ENCODE assay signal across 25 mouse cellular contexts in genomic region chr10:19627748-19628147, GRCm38 (mm10). TPM values are rescaled to one million over a fixed set of nuclear protein-coding genes. Genes with fewer than 3 reads are reported as not detected.
A peak's percentile ranks its signal among the peaks of the same experiment; 100 is the strongest.
DNase-seq lines count a peak whose midpoint lies in the region; ATAC-seq and TF ChIP-seq lines count a peak whose summit lies in the region.
"Had no signal": no experiment of that assay in that cellular context is flagged by ENCODE, and none has a peak within 500 bp of the region (broad histone marks: within the 10 kb centered on the region; RNA-seq: fewer than 3 reads in every experiment).

No protein-coding gene starts in this region.

- TF ChIP-seq CTCF in liver, postnatal 0 days (IDR thresholded peaks at IDR 0.05; ENCODE audit: low read depth): no peak
- no peak for TF ChIP-seq CTCF in stomach, postnatal 0 days (IDR thresholded peaks at IDR 0.05; ENCODE audit: low read depth)

- H3K27ac ChIP-seq in liver, postnatal 0 days (ENCODE audit: low read depth): no peak overlapping the region
- no peak overlapping the region for H3K27ac ChIP-seq in liver, embryonic 12.5 days
- no peak overlapping the region for H3K27ac ChIP-seq in stomach, postnatal 0 days (replicated peaks)
- H3K27ac ChIP-seq: forebrain, embryonic 12.5 days; hindbrain, embryonic 14.5 days; kidney, postnatal 0 days; layer of hippocampus, adult 2 months; limb, embryonic 12.5 days; liver, embryonic 14.5 days; midbrain, embryonic 13.5 days had no signal

- peak; percentile 96 for DNase-seq in heart, adult 11 months
- DNase-seq in heart, postnatal 4 days: no peak
- DNase-seq in liver, postnatal 0 days: no peak
- peak; percentile 5 for DNase-seq in fibroblast of lung, adult 2 months (ENCODE audit: low read depth)
- DNase-seq in stomach, postnatal 0 days (ENCODE audit: low spot score): no peak
- no peak for DNase-seq in kidney, postnatal 25 days
- DNase-seq: B cell, adult 2 months; cerebellum, adult 9-11 months; thymus, postnatal 25 days had no signal

- H3K9ac ChIP-seq in liver, postnatal 0 days (replicated peaks): no peak overlapping the region
- no peak overlapping the region for H3K9ac ChIP-seq in liver, embryonic 12.5 days
- no peak overlapping the region for H3K9ac ChIP-seq in stomach, postnatal 0 days (ENCODE audit: low read length)
- H3K9ac ChIP-seq: forebrain, embryonic 12.5 days; hindbrain, embryonic 14.5 days; limb, embryonic 12.5 days; liver, embryonic 14.5 days; midbrain, embryonic 13.5 days had no signal

- no peak for TF ChIP-seq EP300 in liver, postnatal 0 days (IDR thresholded peaks at IDR 0.05; ENCODE audit: low read depth)
- TF ChIP-seq EP300 in stomach, postnatal 0 days (optimal IDR thresholded peaks at IDR 0.05): peak; percentile 89

- 77% methylated on average over 4 of the region's 4 CpGs for WGBS in liver, postnatal 0 days (ENCODE audit: insufficient replicate concordance)
- 69% methylated on average over 4 of the region's 4 CpGs for WGBS in liver, embryonic 12.5 days (ENCODE audit: insufficient replicate concordance)
- WGBS in stomach, postnatal 0 days: 58% methylated on average over 4 of the region's 4 CpGs

- H3K36me3 ChIP-seq in liver, postnatal 0 days (replicated peaks; ENCODE audit: insufficient read depth, low read length): no peaks in the 10 kb centered on the region
- H3K36me3 ChIP-seq in liver, embryonic 12.5 days: no peaks in the 10 kb centered on the region
- no peaks in the 10 kb centered on the region for H3K36me3 ChIP-seq in stomach, postnatal 0 days (ENCODE audit: control insufficient read depth, insufficient read depth, low read length)
- H3K36me3 ChIP-seq: forebrain, embryonic 12.5 days; limb, embryonic 12.5 days; midbrain, embryonic 13.5 days had no signal

- H3K4me2 ChIP-seq in liver, postnatal 0 days (ENCODE audit: low read depth, low read length): no peak overlapping the region
- no peak overlapping the region for H3K4me2 ChIP-seq in liver, embryonic 12.5 days
- H3K4me2 ChIP-seq in stomach, postnatal 0 days (replicated peaks; ENCODE audit: low read depth): no peak overlapping the region
- H3K4me2 ChIP-seq: forebrain, embryonic 12.5 days; hindbrain, embryonic 14.5 days; limb, embryonic 12.5 days; midbrain, embryonic 13.5 days had no signal

- ATAC-seq in liver, postnatal 0 days: 0 out of 2 replicates have a peak, but pooled peaks have one; percentile 27
- no peak for ATAC-seq in liver, embryonic 12.5 days
- peak; percentile 53; the same call in 1 of the 2 replicates for ATAC-seq in stomach, postnatal 0 days (ENCODE audit: low FRiP score, low TSS enrichment)
- ATAC-seq: activated CD4-positive, CD25-positive, alpha-beta regulatory T cell, adult 4 months; intestine, embryonic 16.5 days; midbrain, embryonic 13.5 days; Patski had no signal

- peaks cover 5% of the 10 kb centered on the region; the same call in 1 of the 2 replicates for H3K4me1 ChIP-seq in liver, postnatal 0 days (ENCODE audit: insufficient read depth)
- H3K4me1 ChIP-seq in liver, embryonic 12.5 days: no peaks in the 10 kb centered on the region
- H3K4me1 ChIP-seq in stomach, postnatal 0 days (replicated peaks; ENCODE audit: control insufficient read depth, insufficient read depth): no peaks in the 10 kb centered on the region
- H3K4me1 ChIP-seq: forebrain, embryonic 12.5 days; limb, embryonic 12.5 days; midbrain, embryonic 13.5 days had no signal

- H3K27me3 ChIP-seq in liver, postnatal 0 days (ENCODE audit: insufficient read depth, low read length): no peaks in the 10 kb centered on the region
- no peaks in the 10 kb centered on the region for H3K27me3 ChIP-seq in liver, embryonic 12.5 days (replicated peaks)
- no peaks in the 10 kb centered on the region for H3K27me3 ChIP-seq in stomach, postnatal 0 days (ENCODE audit: control insufficient read depth, insufficient read depth, low read length)
- H3K27me3 ChIP-seq: forebrain, embryonic 12.5 days; limb, embryonic 12.5 days; midbrain, embryonic 13.5 days had no signal

- H3K4me3 ChIP-seq in liver, postnatal 0 days (ENCODE audit: low read depth, low read length): no peak overlapping the region
- no peak overlapping the region for H3K4me3 ChIP-seq in liver, embryonic 12.5 days
- no peak overlapping the region for H3K4me3 ChIP-seq in stomach, postnatal 0 days (ENCODE audit: low read depth, low read length)
- H3K4me3 ChIP-seq: forebrain, embryonic 12.5 days; layer of hippocampus, adult 2 months; limb, embryonic 12.5 days; midbrain, embryonic 13.5 days had no signal

- H3K9me3 ChIP-seq in liver, postnatal 0 days (ENCODE audit: low read length): no peaks in the 10 kb centered on the region
- no peaks in the 10 kb centered on the region for H3K9me3 ChIP-seq in liver, embryonic 12.5 days (replicated peaks)
- H3K9me3 ChIP-seq in stomach, postnatal 0 days (ENCODE audit: control insufficient read depth, low read length): no peaks in the 10 kb centered on the region
- H3K9me3 ChIP-seq: forebrain, embryonic 12.5 days; limb, embryonic 12.5 days; midbrain, embryonic 13.5 days had no signal

RNA-seq across cellular contexts. Expression of gene Il22ra2, which starts 6.0 kb away (rescaled TPM):
- total RNA-seq in heart, postnatal 4 days (2021): not detected
- polyA plus RNA-seq in liver, postnatal 0 days (2015; fragmentation: Nextera tagmentation; extraction: Ambion mirVana): 0.06 TPM in 1 of 2 replicates, not detected in the other
- not detected in 2 replicates for polyA plus RNA-seq in liver, embryonic 12.5 days (2016; fragmentation: Nextera tagmentation; extraction: Ambion mirVana)
- polyA plus RNA-seq in stomach, postnatal 0 days (2015; fragmentation: Nextera tagmentation; extraction: Ambion mirVana): not detected in 2 replicates
- total RNA-seq: adrenal gland, postnatal 4 days; layer of hippocampus, adult 2 months had no signal
- polyA plus RNA-seq: activated CD4-positive, CD25-positive, alpha-beta regulatory T cell, adult 4 months; forebrain, embryonic 12.5 days; frontal cortex, adult 2 months; heart, embryonic 14.5 days; hindbrain, embryonic 14.5 days; intestine, embryonic 16.5 days; kidney, postnatal 0 days; limb, embryonic 12.5 days; midbrain, embryonic 13.5 days; neural tube, embryonic 14.5 days; Patski; testis, adult 2 months had no signal

RNA-seq across cellular contexts. Expression of gene Ifngr1, which starts 36.0 kb away (rescaled TPM):
- total RNA-seq in heart, postnatal 4 days (2021): 10 to 100 TPM; 31.6 to 32.1 TPM
- polyA plus RNA-seq in liver, postnatal 0 days (2015; fragmentation: Nextera tagmentation; extraction: Ambion mirVana): 65.9 and 68.9 TPM in 2 replicates
- polyA plus RNA-seq in liver, embryonic 12.5 days (2016; fragmentation: Nextera tagmentation; extraction: Ambion mirVana): 38.0 and 40.7 TPM in 2 replicates
- polyA plus RNA-seq in stomach, postnatal 0 days (2015; fragmentation: Nextera tagmentation; extraction: Ambion mirVana): 72.1 and 72.9 TPM in 2 replicates

Comparison
In these comparisons a context has a peak if more than half of its experiments do, and no peak if none do; other contexts are left out.
1. DNase-seq: peak in heart, adult 11 months (single experiment) and fibroblast of lung, adult 2 months (single experiment); none in heart, postnatal 4 days (single experiment), liver, postnatal 0 days (single experiment), stomach, postnatal 0 days (single experiment) and kidney, postnatal 25 days (0 of 2).